Mouse (Mus musculus): ENCODE data around the gene Ppip5k2. TPM values are rescaled to one million over a fixed set of nuclear protein-coding genes. Genes with fewer than 3 reads are reported as not detected.

Ppip5k2 gene
- polyA plus RNA-seq, 1 experiment from 2014 or later, result 33.2 TPM

- peak within 1 kb of the TSS; percentile 88 for H3K4me2 ChIP-seq
- H3K4me3 ChIP-seq (ENCODE audit: low read depth, low read length), result peak within 1 kb of the TSS; percentile 83
- peak within 1 kb of the TSS; percentile 85 for H3K9ac ChIP-seq (ENCODE audit: low read depth, low read length)
- no peaks in the 10 kb centered on the region for H3K27me3 ChIP-seq (ENCODE audit: control insufficient read depth, insufficient read depth, low read length)
- H3K9me3 ChIP-seq (replicated peaks; ENCODE audit: control insufficient read depth, low read length), result no peaks in the 10 kb centered on the region
- WGBS (ENCODE audit: insufficient replicate concordance), result under 1% methylated on average over 97 of the region's 106 CpGs
- H3K27ac ChIP-seq (ENCODE audit: low read depth, low read length), result peak within 1 kb of the TSS; percentile 70
- H3K4me1 ChIP-seq (ENCODE audit: control insufficient read depth, insufficient read depth, low read length), result no peaks in the 10 kb centered on the region
- peak; percentile 87 for ATAC-seq (replicated peaks; ENCODE audit: insufficient number of reproducible peaks, low FRiP score, low TSS enrichment)
- H3K36me3 ChIP-seq (ENCODE audit: control insufficient read depth, insufficient read depth, low read length), result no peaks in the 10 kb centered on the region
Measured at GRCm38 (mm10) chr1:97661406-97662241, 108.6 kb downstream of the Ppip5k2 start, which contains the start of gene D1Ertd622e. Gene D1Ertd622e (minus strand): TSS chr1:97662074.

GRCm38 (mm10) chr1:97660687-97661405, 109.4 kb downstream of the Ppip5k2 start:
- Histone ChIP-seq H3K9ac (ENCODE audit: low read depth, low read length) (peak overlapping the region; percentile 85), H3K27me3 (ENCODE audit: control insufficient read depth, insufficient read depth, low read length) (no peaks in the 10 kb centered on the region), H3K4me1 (ENCODE audit: control insufficient read depth, insufficient read depth, low read length) (no peaks in the 10 kb centered on the region), H3K27ac (ENCODE audit: low read depth, low read length) (peak overlapping the region; percentile 70), H3K36me3 (ENCODE audit: control insufficient read depth, insufficient read depth, low read length) (no peaks in the 10 kb centered on the region), H3K4me3 (ENCODE audit: low read depth, low read length) (peak overlapping the region; percentile 83), H3K4me2 (peak overlapping the region; percentile 88), H3K9me3 (replicated peaks; ENCODE audit: control insufficient read depth, low read length) (no peaks in the 10 kb centered on the region)
- ATAC-seq (replicated peaks; ENCODE audit: insufficient number of reproducible peaks, low FRiP score, low TSS enrichment), result peak; percentile 83
- WGBS (ENCODE audit: insufficient replicate concordance), result under 1% methylated on average over 69 of the region's 93 CpGs

GRCm38 (mm10) chr1:97659405-97659804, 110.8 kb downstream of the Ppip5k2 start:
- WGBS (ENCODE audit: insufficient replicate concordance), result 66% methylated on average over 7 of the region's 7 CpGs
- H3K9ac ChIP-seq (ENCODE audit: low read depth, low read length), result no peak overlapping the region
- H3K9me3 ChIP-seq (replicated peaks; ENCODE audit: control insufficient read depth, low read length), result no peaks in the 10 kb centered on the region
- no peak overlapping the region for H3K4me3 ChIP-seq (ENCODE audit: low read depth, low read length)
- no peak overlapping the region for H3K27ac ChIP-seq (ENCODE audit: low read depth, low read length)
- H3K4me1 ChIP-seq (ENCODE audit: control insufficient read depth, insufficient read depth, low read length), result no peaks in the 10 kb centered on the region
- H3K27me3 ChIP-seq (ENCODE audit: control insufficient read depth, insufficient read depth, low read length), result no peaks in the 10 kb centered on the region
- peak overlapping the region; percentile 88 for H3K4me2 ChIP-seq
- no peak for ATAC-seq (replicated peaks; ENCODE audit: insufficient number of reproducible peaks, low FRiP score, low TSS enrichment)
- no peaks in the 10 kb centered on the region for H3K36me3 ChIP-seq (ENCODE audit: control insufficient read depth, insufficient read depth, low read length)

- H3K4me3 ChIP-seq (ENCODE audit: low read depth, low read length), result no peak overlapping the region
- H3K4me1 ChIP-seq (ENCODE audit: control insufficient read depth, insufficient read depth, low read length), result no peaks in the 10 kb centered on the region
- ATAC-seq (replicated peaks; ENCODE audit: insufficient number of reproducible peaks, low FRiP score, low TSS enrichment), result no peak
- no peak overlapping the region for H3K27ac ChIP-seq (ENCODE audit: low read depth, low read length)
- H3K9ac ChIP-seq (ENCODE audit: low read depth, low read length), result no peak overlapping the region
- H3K4me2 ChIP-seq, result no peak overlapping the region
- no peaks in the 10 kb centered on the region for H3K9me3 ChIP-seq (replicated peaks; ENCODE audit: control insufficient read depth, low read length)
- no peaks in the 10 kb centered on the region for H3K36me3 ChIP-seq (ENCODE audit: control insufficient read depth, insufficient read depth, low read length)
- 80% methylated on average over 2 of the region's 2 CpGs for WGBS (ENCODE audit: insufficient replicate concordance)
- no peaks in the 10 kb centered on the region for H3K27me3 ChIP-seq (ENCODE audit: control insufficient read depth, insufficient read depth, low read length)
Measured at GRCm38 (mm10) chr1:97657786-97658185, 112.4 kb downstream of the Ppip5k2 start.

GRCm38 (mm10) chr1:97657201-97657600, 113.0 kb downstream of the Ppip5k2 start:
- no peak for ATAC-seq (replicated peaks; ENCODE audit: insufficient number of reproducible peaks, low FRiP score, low TSS enrichment)
- Histone ChIP-seq H3K36me3 (ENCODE audit: control insufficient read depth, insufficient read depth, low read length) (no peaks in the 10 kb centered on the region), H3K4me2 (no peak overlapping the region), H3K9me3 (replicated peaks; ENCODE audit: control insufficient read depth, low read length) (no peaks in the 10 kb centered on the region), H3K4me3 (ENCODE audit: low read depth, low read length) (no peak overlapping the region), H3K4me1 (ENCODE audit: control insufficient read depth, insufficient read depth, low read length) (no peaks in the 10 kb centered on the region), H3K9ac (ENCODE audit: low read depth, low read length) (no peak overlapping the region), H3K27ac (ENCODE audit: low read depth, low read length) (no peak overlapping the region), H3K27me3 (ENCODE audit: control insufficient read depth, insufficient read depth, low read length) (no peaks in the 10 kb centered on the region)
- 72% methylated on average over 2 of the region's 2 CpGs for WGBS (ENCODE audit: insufficient replicate concordance)

Other genes with a start within 250 kb of the Ppip5k2 start
- 11.3 and 13.4 TPM in 2 replicates for gene D1Ertd622e, start 108.3 kb downstream of the Ppip5k2 start, polyA plus RNA-seq (2014; fragmentation: Nextera tagmentation; extraction: Ambion mirVana)
- 12.5 and 16.7 TPM in 2 replicates for gene Gin1, start 239 bp downstream of the Ppip5k2 start, polyA plus RNA-seq (2014; fragmentation: Nextera tagmentation; extraction: Ambion mirVana)